Mouse (Mus musculus) forebrain, embryonic 15.5 days (tissue): ENCODE measurements around the gene Setd2. TPM values are rescaled to one million over a fixed set of nuclear protein-coding genes. Genes with fewer than 3 reads are reported as not detected.

Experiments used
- ATAC-seq: fragments of 200-750 bp; cut with Nextera tagmentation; replicated peaks from 2 replicates; pipeline ENCODE4 v1.8.0; 2017; ENCODE audit warnings: mild to moderate bottlenecking, moderate TSS enrichment, moderate library complexity
- H3K27ac ChIP-seq: fragments of 300-500 bp; sonication (generic); replicated peaks from 2 replicates; pipeline ENCODE4 v1.5.1; 2015; ENCODE audit warnings: mild to moderate bottlenecking, inconsistent platforms
- H3K27me3 ChIP-seq: fragments of 300-500 bp; sonication (generic); 2 replicates; pipeline ENCODE4 v1.6.1; 2015; ENCODE audit warnings: inconsistent platforms
- H3K36me3 ChIP-seq: fragments of 300-500 bp; sonication (generic); 2 replicates; pipeline ENCODE4 v1.6.1; 2015; ENCODE audit warnings: mild to moderate bottlenecking, inconsistent platforms
- H3K4me1 ChIP-seq: fragments of 300-500 bp; sonication (generic); 2 replicates; pipeline ENCODE4 v1.6.1; 2015; ENCODE audit warnings: inconsistent platforms
- H3K4me2 ChIP-seq: fragments of 300-500 bp; sonication (generic); replicated peaks from 2 replicates; pipeline ENCODE4 v1.6.1; 2015; ENCODE audit warnings: mild to moderate bottlenecking, inconsistent platforms
- H3K4me3 ChIP-seq: fragments of 300-500 bp; sonication (generic); 2 replicates; pipeline ENCODE4 v1.5.1; 2015; ENCODE audit warnings: mild to moderate bottlenecking, inconsistent platforms
- H3K9ac ChIP-seq: fragments of 300-500 bp; sonication (generic); replicated peaks from 2 replicates; pipeline ENCODE4 v1.6.1; 2015; ENCODE audit warnings: mild to moderate bottlenecking, inconsistent platforms
- H3K9me3 ChIP-seq: fragments of 300-500 bp; sonication (generic); 2 replicates; pipeline ENCODE4 v1.6.1; 2016; ENCODE audit warnings: inconsistent platforms
- WGBS: fragments of 180-500 bp; shearing (Covaris S2); methylation state at CpG from one replicate; pipeline ENCODE4 v1.1.7; 2015; ENCODE audit warnings: mixed read lengths; 5-methylcytosine and 5-hydroxymethylcytosine counted together
- microRNA-seq: library from miRNA; unstranded; fragments of <30 nt; microRNA quantifications from one replicate; pipeline ENCODE4, GENCODE M21; 2016
- polyA plus RNA-seq: library from polyadenylated mRNA; unstranded; fragments of >200 nt; fragmentation: Nextera tagmentation; extraction: Ambion mirVana; gene quantifications from 2 replicates; pipeline ENCODE4 v1.2.1, GENCODE M21; 2015

The Setd2 gene
- polyA plus RNA-seq, 1 experiment from 2014 or later: 36.2 TPM

DNA sequence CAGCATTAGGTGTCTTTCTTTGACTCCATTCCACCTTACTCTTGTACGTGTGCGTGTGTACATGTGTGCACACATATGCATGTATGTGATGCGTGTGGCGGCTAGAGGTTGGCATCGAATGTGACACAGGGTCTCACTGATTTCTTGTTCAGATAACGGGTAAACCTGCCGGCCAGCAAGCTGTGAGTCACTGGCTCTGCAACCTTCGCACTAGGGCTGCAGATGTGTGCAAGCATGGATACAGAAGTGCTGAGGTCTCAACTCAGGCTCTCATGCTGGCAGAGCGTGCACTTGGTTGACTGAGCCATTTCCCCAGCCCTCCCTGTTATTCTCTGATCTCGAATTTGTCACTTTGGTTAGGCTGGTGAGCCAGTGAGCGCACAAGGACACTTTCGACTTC is 127.1 kb downstream of the Setd2 start:
- no peaks in the 10 kb centered on the region for H3K36me3 ChIP-seq
- no peak overlapping the region for H3K4me3 ChIP-seq
- peaks cover 32% of the 10 kb centered on the region for H3K4me1 ChIP-seq
- H3K4me2 ChIP-seq: no peak overlapping the region
- no peak overlapping the region for H3K9ac ChIP-seq
- ATAC-seq: no peak
- no peaks in the 10 kb centered on the region for H3K9me3 ChIP-seq
- H3K27me3 ChIP-seq: no peaks in the 10 kb centered on the region
- 94% methylated on average over 12 of the region's 12 CpGs for WGBS
- no peak overlapping the region for H3K27ac ChIP-seq

DNA sequence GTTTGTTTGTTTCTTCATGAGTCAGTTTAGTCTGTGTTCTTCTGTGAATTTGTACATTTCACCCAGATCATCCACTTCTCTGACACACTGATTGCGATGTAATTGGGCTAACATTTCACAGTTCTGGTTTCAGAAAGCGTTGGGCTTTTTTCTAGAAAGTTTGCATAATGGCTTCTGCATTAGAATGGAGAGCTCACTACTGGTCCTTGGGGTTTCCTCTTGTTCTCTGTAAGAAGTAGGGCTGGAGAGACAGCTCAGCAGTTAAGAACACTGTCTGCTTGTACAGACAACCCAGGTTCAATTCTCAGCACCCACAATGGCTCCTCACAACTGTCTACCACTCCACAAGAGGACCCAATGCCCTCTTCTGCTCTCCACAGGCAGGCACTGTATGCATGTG is 127.8 kb downstream of the Setd2 start:
- H3K9me3 ChIP-seq: no peaks in the 10 kb centered on the region
- WGBS: 78% methylated on average over 2 of the region's 2 CpGs
- ATAC-seq: no peak

DNA sequence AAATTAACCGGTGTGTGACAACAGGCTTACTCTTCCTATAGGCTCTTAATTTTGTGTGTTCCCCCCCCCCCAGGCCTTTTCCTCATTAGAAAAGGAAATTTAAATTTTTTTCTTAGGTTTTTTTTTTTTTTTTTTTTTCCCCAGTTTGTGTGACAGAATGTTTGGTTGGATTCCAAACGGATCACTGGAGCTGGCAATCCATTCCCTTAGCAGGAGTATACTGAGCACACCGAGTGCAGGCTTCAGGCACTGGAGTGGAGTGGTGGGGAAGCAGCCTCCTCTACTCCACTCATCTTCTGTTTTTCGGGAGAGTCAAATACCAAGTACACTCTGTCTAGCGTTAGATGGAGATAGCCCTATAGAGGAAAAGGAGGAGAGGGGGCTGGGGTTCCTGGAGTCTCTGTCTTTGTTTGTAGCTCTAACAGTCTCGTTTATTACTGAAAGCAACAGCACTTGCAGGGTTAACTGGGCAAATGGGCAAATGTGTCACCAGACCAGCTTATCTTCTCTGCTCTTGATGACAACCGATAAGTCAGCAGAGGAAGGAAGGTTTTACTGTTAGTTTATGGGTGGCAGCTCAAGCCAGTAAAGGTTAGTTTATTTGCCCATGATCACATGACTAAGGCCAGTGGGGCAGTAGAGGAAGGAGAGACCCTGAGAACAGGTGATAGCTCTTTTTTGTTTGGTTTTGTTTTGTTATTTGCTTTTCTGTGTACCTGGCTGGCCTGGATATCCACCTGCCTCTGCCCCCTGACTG is 128.6 kb downstream of the Setd2 start:
- WGBS: 74% methylated on average over 7 of the region's 7 CpGs
- no peak for ATAC-seq
- Histone ChIP-seq H3K36me3 (no peaks in the 10 kb centered on the region), H3K9ac (no peak overlapping the region), H3K4me1 (peaks cover 22% of the 10 kb centered on the region), H3K27ac (no peak overlapping the region), H3K27me3 (no peaks in the 10 kb centered on the region), H3K4me3 (no peak overlapping the region), H3K4me2 (no peak overlapping the region), H3K9me3 (no peaks in the 10 kb centered on the region)

More for the DNA sequence above, 127.8 kb downstream of the Setd2 start:
- Histone ChIP-seq H3K9ac (no peak overlapping the region), H3K4me2 (no peak overlapping the region), H3K36me3 (no peaks in the 10 kb centered on the region), H3K27ac (no peak overlapping the region), H3K4me1 (peaks cover 25% of the 10 kb centered on the region), H3K27me3 (no peaks in the 10 kb centered on the region), H3K4me3 (no peak overlapping the region)

GRCm38 (mm10) chr9:110662844-110663243 is 130.4 kb downstream of the Setd2 start:
- Histone ChIP-seq H3K9me3 (no peaks in the 10 kb centered on the region), H3K4me1 (peaks cover 19% of the 10 kb centered on the region), H3K27me3 (no peaks in the 10 kb centered on the region), H3K27ac (no peak overlapping the region), H3K4me2 (no peak overlapping the region), H3K4me3 (no peak overlapping the region), H3K9ac (no peak overlapping the region), H3K36me3 (no peaks in the 10 kb centered on the region)
- WGBS: 79% methylated on average over 1 of the region's 1 CpGs
- no peak for ATAC-seq

GRCm38 (mm10) chr9:110665912-110666311 is 133.5 kb downstream of the Setd2 start:
- no peaks in the 10 kb centered on the region for H3K9me3 ChIP-seq
- H3K4me1 ChIP-seq: peaks cover 11% of the 10 kb centered on the region; the same call in 1 of the 2 replicates
- no peak for ATAC-seq
- H3K4me3 ChIP-seq: no peak overlapping the region
- H3K4me2 ChIP-seq: no peak overlapping the region
- no peak overlapping the region for H3K9ac ChIP-seq
- H3K27ac ChIP-seq: no peak overlapping the region
- 19% methylated on average over 4 of the region's 4 CpGs for WGBS
- no peaks in the 10 kb centered on the region for H3K36me3 ChIP-seq
- H3K27me3 ChIP-seq: no peaks in the 10 kb centered on the region

DNA sequence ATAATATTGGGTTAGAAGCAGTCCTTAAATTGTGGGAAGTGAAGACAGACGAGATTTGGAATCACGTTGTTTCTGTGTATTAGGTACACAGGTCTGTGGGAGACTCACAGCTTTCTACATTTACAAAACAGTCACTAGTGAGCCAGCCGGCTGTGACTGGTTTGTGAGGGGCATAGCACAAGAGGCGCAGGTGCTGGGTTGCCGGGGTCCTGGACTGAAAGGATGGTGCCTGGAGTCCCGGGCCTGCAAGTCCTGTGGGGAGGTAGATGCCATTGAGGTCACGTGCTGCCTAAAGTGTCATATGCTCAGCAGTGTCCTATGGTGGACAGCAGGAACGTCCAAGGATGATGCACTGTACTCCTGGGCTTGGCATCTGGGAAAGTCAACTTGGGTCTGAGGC is 134.0 kb downstream of the Setd2 start:
- Histone ChIP-seq H3K27ac (no peak overlapping the region), H3K9ac (no peak overlapping the region), H3K4me3 (no peak overlapping the region), H3K4me2 (no peak overlapping the region), H3K36me3 (no peaks in the 10 kb centered on the region), H3K4me1 (peaks cover 8% of the 10 kb centered on the region; the same call in 1 of the 2 replicates), H3K27me3 (no peaks in the 10 kb centered on the region), H3K9me3 (no peaks in the 10 kb centered on the region)
- 34% methylated on average over 8 of the region's 8 CpGs for WGBS
- no peak for ATAC-seq

DNA sequence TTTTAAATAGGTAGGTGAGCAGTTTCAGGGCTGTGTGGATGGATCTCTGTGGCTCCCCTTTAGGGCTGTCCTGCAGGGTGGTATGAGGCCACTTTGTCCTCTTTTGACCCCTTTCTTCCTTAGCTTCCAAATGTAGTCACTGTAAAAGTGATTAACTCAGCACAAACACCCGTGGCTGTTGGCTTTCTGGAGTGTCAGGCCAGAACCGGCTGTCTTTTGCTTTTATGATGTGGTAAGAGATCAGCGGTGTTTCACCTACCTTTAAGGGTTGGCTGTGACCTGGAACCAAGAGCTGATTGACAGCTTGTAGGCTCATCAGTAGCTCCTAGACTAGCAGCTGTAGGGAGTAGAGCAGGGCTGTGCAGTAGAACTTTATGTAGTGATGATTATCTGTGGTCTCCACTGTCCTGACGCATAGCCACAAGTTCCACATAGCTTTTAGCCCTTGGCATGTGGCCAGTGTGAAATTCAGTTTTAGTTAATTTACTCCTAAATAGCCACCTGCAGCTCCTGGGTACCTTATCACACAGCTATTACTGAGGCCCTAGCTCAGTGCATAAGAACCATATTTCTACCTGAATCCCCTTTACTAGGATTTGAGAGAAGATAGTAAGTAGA is 134.9 kb downstream of the Setd2 start:
- whole genome bisulfite sequencing: 74% methylated on average over 4 of the region's 4 CpGs
- ATAC-seq: no peak
- no peaks in the 10 kb centered on the region for H3K36me3 ChIP-seq

More for the DNA sequence above, 134.9 kb downstream of the Setd2 start:
- Histone ChIP-seq H3K27ac (no peak overlapping the region), H3K4me1 (peaks cover 8% of the 10 kb centered on the region; the same call in 1 of the 2 replicates), H3K9me3 (no peaks in the 10 kb centered on the region), H3K4me2 (no peak overlapping the region), H3K9ac (no peak overlapping the region), H3K4me3 (no peak overlapping the region), H3K27me3 (no peaks in the 10 kb centered on the region)

Small RNAs within 50 kb of the gene (microRNA-seq; reads per million reads assigned to microRNA genes)
- gene Mir8107: not detected

Other genes starting within 250 kb of the Setd2 start
- gene Elp6, start 227.4 kb upstream of the Setd2 start, polyA plus RNA-seq: 34.9 and 36.4 TPM in 2 replicates
- 50.2 and 52.3 TPM in 2 replicates for gene Scap, start 199.3 kb upstream of the Setd2 start, polyA plus RNA-seq
- 22.5 and 24.0 TPM in 2 replicates for gene Ptpn23, start 124.4 kb upstream of the Setd2 start, polyA plus RNA-seq
- 0.41 and 1.6 TPM in 2 replicates for gene Ngp, start 112.8 kb upstream of the Setd2 start, polyA plus RNA-seq
- gene Klhl18, start 55.9 kb upstream of the Setd2 start, polyA plus RNA-seq: 14.0 and 14.2 TPM in 2 replicates
- 2.7 and 4.1 TPM in 2 replicates for gene Kif9, start 55.6 kb upstream of the Setd2 start, polyA plus RNA-seq
- 29.1 and 32.8 TPM in 2 replicates for gene Nradd, start 91.9 kb downstream of the Setd2 start, polyA plus RNA-seq
- gene Nbeal2, start 121.6 kb downstream of the Setd2 start, polyA plus RNA-seq: 2.1 and 2.4 TPM in 2 replicates
- gene Ccdc12, start 123.9 kb downstream of the Setd2 start, polyA plus RNA-seq: 120 and 130 TPM in 2 replicates
- gene Myl3, start 209.3 kb downstream of the Setd2 start, polyA plus RNA-seq: 0.45 and 1.3 TPM in 2 replicates
- gene Pth1r, start 214.5 kb downstream of the Setd2 start, polyA plus RNA-seq: 6.3 and 7.0 TPM in 2 replicates